Mouse (Mus musculus): ENCODE measurements around the gene Ece1.
"Not testable (repeated sequence)": the region's sequence is repeated elsewhere in the genome, so short reads cannot be mapped to it uniquely, and the experiment has no call there.

Ece1 gene

GRCm38 (mm10) chr4:137963881-137964584 is 102.0 kb downstream of the Ece1 start:
- peak; percentile 66; the same call in 1 of the 2 replicates for ATAC-seq (ENCODE audit: insufficient number of reproducible peaks, low FRiP score, low TSS enrichment)

- ATAC-seq (ENCODE audit: insufficient number of reproducible peaks, low FRiP score, low TSS enrichment), result no peak
Observed at GRCm38 (mm10) chr4:137964585-137964930, 102.5 kb downstream of the Ece1 start.

- peak; percentile 60; the same call in 1 of the 2 replicates for ATAC-seq (ENCODE audit: insufficient number of reproducible peaks, low FRiP score, low TSS enrichment)
Observed at GRCm38 (mm10) chr4:137968203-137968602, 106.2 kb downstream of the Ece1 start.

- ATAC-seq (ENCODE audit: insufficient number of reproducible peaks, low FRiP score, low TSS enrichment), result not testable (repeated sequence)
Observed at GRCm38 (mm10) chr4:137970623-137971199, 108.7 kb downstream of the Ece1 start.

GRCm38 (mm10) chr4:137974856-137975432 is 112.9 kb downstream of the Ece1 start:
- ATAC-seq (ENCODE audit: insufficient number of reproducible peaks, low FRiP score, low TSS enrichment), result not testable (repeated sequence)

- ATAC-seq (ENCODE audit: insufficient number of reproducible peaks, low FRiP score, low TSS enrichment), result not testable (repeated sequence)
Observed at GRCm38 (mm10) chr4:137979066-137979644, 117.1 kb downstream of the Ece1 start.

GRCm38 (mm10) chr4:137982869-137983268 is 120.8 kb downstream of the Ece1 start:
- ATAC-seq (ENCODE audit: insufficient number of reproducible peaks, low FRiP score, low TSS enrichment), result no peak

- no peak for ATAC-seq (ENCODE audit: insufficient number of reproducible peaks, low FRiP score, low TSS enrichment)
Observed at GRCm38 (mm10) chr4:137984212-137984611, 122.2 kb downstream of the Ece1 start.

GRCm38 (mm10) chr4:137984746-137985145 is 122.7 kb downstream of the Ece1 start:
- no peak for ATAC-seq (ENCODE audit: insufficient number of reproducible peaks, low FRiP score, low TSS enrichment)

GRCm38 (mm10) chr4:137989426-137989825 is 127.4 kb downstream of the Ece1 start:
- no peak for ATAC-seq (ENCODE audit: insufficient number of reproducible peaks, low FRiP score, low TSS enrichment)

GRCm38 (mm10) chr4:137990433-137990832 is 128.4 kb downstream of the Ece1 start:
- no peak for ATAC-seq (ENCODE audit: insufficient number of reproducible peaks, low FRiP score, low TSS enrichment)

GRCm38 (mm10) chr4:137991240-137991639 is 129.2 kb downstream of the Ece1 start:
- ATAC-seq (ENCODE audit: insufficient number of reproducible peaks, low FRiP score, low TSS enrichment), result no peak

- ATAC-seq (ENCODE audit: insufficient number of reproducible peaks, low FRiP score, low TSS enrichment), result no peak
Observed at GRCm38 (mm10) chr4:137992890-137993289, 130.9 kb downstream of the Ece1 start, which contains the start of gene Eif4g3. TSS of gene Eif4g3 (plus strand) at chr4:137993022.

- peak; percentile 79 for ATAC-seq (ENCODE audit: insufficient number of reproducible peaks, low FRiP score, low TSS enrichment)
Observed at GRCm38 (mm10) chr4:137993291-137993758, 131.3 kb downstream of the Ece1 start.

- peak; percentile 11; the same call in 1 of the 2 replicates for ATAC-seq (ENCODE audit: insufficient number of reproducible peaks, low FRiP score, low TSS enrichment)
Observed at GRCm38 (mm10) chr4:137993821-137994561, 132.0 kb downstream of the Ece1 start.

- no peak for ATAC-seq (ENCODE audit: insufficient number of reproducible peaks, low FRiP score, low TSS enrichment)
Observed at GRCm38 (mm10) chr4:137994562-137995336, 132.7 kb downstream of the Ece1 start.

GRCm38 (mm10) chr4:137995399-137995798 is 133.4 kb downstream of the Ece1 start:
- ATAC-seq (ENCODE audit: insufficient number of reproducible peaks, low FRiP score, low TSS enrichment), result no peak

- ATAC-seq (ENCODE audit: insufficient number of reproducible peaks, low FRiP score, low TSS enrichment), result no peak
Observed at GRCm38 (mm10) chr4:137998232-137998631, 136.2 kb downstream of the Ece1 start.

- ATAC-seq (ENCODE audit: insufficient number of reproducible peaks, low FRiP score, low TSS enrichment), result no peak
Observed at GRCm38 (mm10) chr4:138000682-138001081, 138.6 kb downstream of the Ece1 start.
